Mouse (Mus musculus) lung, postnatal 0 days (tissue): Measurements from ENCODE around the gene Rgs1. TPM values are rescaled to one million over a fixed set of nuclear protein-coding genes. Genes with fewer than 3 reads are reported as not detected.

ENCODE experiments used
- ATAC-seq: fragments of 200-750 bp; cut with Nextera tagmentation; 2 replicates; pipeline ENCODE4 v1.8.0; 2017; ENCODE audit warnings: moderate library complexity
- DNase-seq: peaks from one replicate; pipeline ENCODE4 v3.0.0-alpha.2; 2016; ENCODE audit warnings: low spot score
- H3K27ac ChIP-seq: fragments of 300-500 bp; sonication (generic); 2 replicates; pipeline ENCODE4 v1.5.1; 2014; ENCODE audit warnings: antibody characterized with exemption, mild to moderate bottlenecking, low read length, mixed read lengths
- H3K27me3 ChIP-seq: fragments of 300-500 bp; sonication (generic); replicated peaks from 2 replicates; pipeline ENCODE4 v1.6.1; 2014; ENCODE audit warnings: low read length, mixed read lengths; ENCODE audit not compliant: insufficient read depth
- H3K36me3 ChIP-seq: fragments of 300-500 bp; sonication (generic); 2 replicates; pipeline ENCODE4 v1.6.1; 2014; ENCODE audit warnings: low read length, mixed read lengths; ENCODE audit not compliant: insufficient read depth
- H3K4me1 ChIP-seq: fragments of 300-500 bp; sonication (generic); 2 replicates; pipeline ENCODE4 v1.6.1; 2014; ENCODE audit warnings: antibody characterized with exemption, low read depth, low read length, mixed read lengths; ENCODE audit not compliant: insufficient read depth
- H3K4me2 ChIP-seq: fragments of 300-500 bp; sonication (generic); replicated peaks from 2 replicates; pipeline ENCODE4 v1.6.1; 2014; ENCODE audit warnings: low read depth, mild to moderate bottlenecking, low read length, moderate library complexity, mixed read lengths
- H3K4me3 ChIP-seq: fragments of 300-500 bp; sonication (generic); 2 replicates; pipeline ENCODE4 v1.5.1; 2014; ENCODE audit warnings: low read depth, low read length
- H3K9ac ChIP-seq: fragments of 300-500 bp; sonication (generic); replicated peaks from 2 replicates; pipeline ENCODE4 v1.6.1; 2014; ENCODE audit warnings: low read depth, mild to moderate bottlenecking
- H3K9me3 ChIP-seq: fragments of 300-500 bp; sonication (generic); 2 replicates; pipeline ENCODE4 v1.6.1; 2016; ENCODE audit warnings: low read length, mixed read lengths
- CTCF ChIP-seq: IDR thresholded peaks from 2 replicates; pipeline ENCODE4 v1.5.1; 2016; ENCODE audit warnings: antibody characterized with exemption, mild to moderate bottlenecking
- EP300 ChIP-seq: IDR thresholded peaks from 2 replicates; pipeline ENCODE4 v1.6.1; 2016; ENCODE audit warnings: antibody characterized with exemption, mild to moderate bottlenecking, control low read depth
- WGBS: fragments of 180-500 bp; shearing (Covaris S2); extraction: QIAGEN DNeasy Blood & Tissue Kit; methylation state at CpG from one replicate; pipeline ENCODE4 v1.1.7; 2014; 5-methylcytosine and 5-hydroxymethylcytosine counted together
- polyA plus RNA-seq: library from polyadenylated mRNA; unstranded; fragments of >200 nt; fragmentation: Nextera tagmentation; extraction: Ambion mirVana; gene quantifications from 2 replicates; pipeline ENCODE4 v1.2.1, GENCODE M21; 2015

Rgs1 gene
- polyA plus RNA-seq, 1 experiment from 2014 or later: 0.41 TPM

DNA sequence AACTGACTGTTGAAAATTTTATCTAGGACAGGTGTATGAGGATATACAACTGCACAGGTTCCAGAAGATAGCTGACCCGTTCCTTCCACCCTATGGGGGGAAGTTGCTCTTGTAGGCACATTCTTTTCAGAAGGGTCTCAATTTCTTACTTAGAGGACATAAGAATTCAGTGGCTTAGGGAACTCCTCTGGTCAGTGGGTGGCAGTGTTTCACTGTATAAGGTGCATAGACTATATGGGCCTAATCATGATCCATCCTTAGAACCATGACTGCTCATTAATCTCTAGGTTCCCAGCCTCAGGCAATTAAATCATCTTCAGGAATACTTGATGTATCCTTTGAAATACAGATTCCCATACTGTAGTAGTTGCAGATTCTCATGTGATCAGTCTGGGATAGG is 5.5 kb downstream of the Rgs1 start:
- Histone ChIP-seq H3K4me2 (no peak overlapping the region), H3K4me1 (no peaks in the 10 kb centered on the region), H3K9ac (no peak overlapping the region), H3K27me3 (no peaks in the 10 kb centered on the region), H3K27ac (no peak overlapping the region), H3K9me3 (no peaks in the 10 kb centered on the region), H3K4me3 (no peak overlapping the region), H3K36me3 (no peaks in the 10 kb centered on the region)
- 41% methylated on average over 1 of the region's 1 CpGs for WGBS
- ATAC-seq (no peak), DNase-seq (peak; percentile 40)
- TF ChIP-seq CTCF (peak; percentile 66), EP300 (no peak)

DNA sequence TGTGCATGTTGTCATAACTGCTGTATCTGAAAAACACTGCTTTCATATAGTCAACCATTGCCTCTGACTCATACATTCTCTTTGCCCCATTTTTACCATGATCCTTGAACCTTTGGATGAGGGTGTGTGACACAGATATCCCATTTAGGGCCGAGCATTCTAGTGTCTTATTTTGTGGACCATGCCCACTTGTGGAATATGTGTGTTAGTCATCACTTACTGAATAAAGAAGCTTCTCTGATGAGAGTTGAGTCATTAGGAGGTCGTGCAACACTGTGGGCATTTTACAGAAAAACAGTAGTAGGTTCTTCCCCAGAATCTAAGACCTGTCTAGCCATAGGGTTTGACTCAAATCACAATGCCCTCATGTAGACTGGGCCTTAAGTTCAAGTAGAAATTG is 9.8 kb downstream of the Rgs1 start:
- H3K27me3 ChIP-seq: no peaks in the 10 kb centered on the region
- H3K36me3 ChIP-seq: no peaks in the 10 kb centered on the region
- no peak overlapping the region for H3K4me2 ChIP-seq
- H3K4me3 ChIP-seq: no peak overlapping the region
- H3K9ac ChIP-seq: no peak overlapping the region
- DNase-seq (no peak), ATAC-seq (no peak)
- no peaks in the 10 kb centered on the region for H3K9me3 ChIP-seq
- H3K4me1 ChIP-seq: no peaks in the 10 kb centered on the region
- 49% methylated on average over 2 of the region's 2 CpGs for WGBS
- H3K27ac ChIP-seq: no peak overlapping the region
- TF ChIP-seq CTCF: no peak
- no peak for TF ChIP-seq EP300

DNA sequence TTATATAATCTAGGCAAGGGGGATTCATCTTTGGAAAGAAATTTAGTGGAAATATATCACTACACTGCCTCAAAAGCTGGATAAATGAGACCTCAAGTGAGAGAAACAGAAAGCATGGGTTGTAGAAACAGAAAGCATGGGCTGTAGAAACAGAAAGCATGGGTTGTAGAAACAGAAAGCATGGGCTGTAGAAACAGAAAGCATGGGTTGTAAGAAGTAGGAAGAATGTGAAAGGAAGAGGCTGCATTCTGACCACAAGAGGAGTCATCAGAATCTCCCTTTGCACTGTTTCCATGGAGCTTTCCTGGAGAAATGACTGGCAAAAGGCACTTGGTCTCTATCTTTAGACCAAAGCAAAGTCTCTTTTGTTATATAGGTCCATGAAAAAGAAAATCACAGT is 33.8 kb downstream of the Rgs1 start:
- H3K9me3 ChIP-seq: no peaks in the 10 kb centered on the region
- H3K27me3 ChIP-seq: no peaks in the 10 kb centered on the region
- H3K27ac ChIP-seq: no peak overlapping the region
- H3K4me1 ChIP-seq: no peaks in the 10 kb centered on the region
- no peak for ATAC-seq
- no peak for TF ChIP-seq EP300
- no peak for TF ChIP-seq CTCF
- H3K9ac ChIP-seq: no peak overlapping the region
- no peaks in the 10 kb centered on the region for H3K36me3 ChIP-seq
- H3K4me3 ChIP-seq: no peak overlapping the region
- no peak overlapping the region for H3K4me2 ChIP-seq
- no peak for DNase-seq

DNA sequence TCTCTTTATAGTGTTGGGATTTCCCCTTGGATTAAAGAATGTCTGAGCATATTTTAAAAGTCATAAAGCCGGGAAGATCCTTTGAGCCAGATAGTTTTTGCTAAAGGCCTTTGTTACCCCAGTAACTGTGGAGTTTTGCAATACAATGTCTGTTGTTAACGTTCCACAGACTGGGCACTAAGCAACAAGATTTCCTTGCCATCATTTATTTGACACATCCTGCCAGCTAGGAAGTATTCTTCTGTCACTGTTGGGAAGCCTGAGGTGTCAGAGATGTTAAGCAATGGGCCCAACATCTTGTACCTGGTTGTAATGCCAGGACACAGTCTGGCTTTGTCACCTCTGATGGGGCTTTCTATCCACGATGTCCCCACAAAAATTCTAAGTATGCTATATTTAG is 38.1 kb downstream of the Rgs1 start:
- no peaks in the 10 kb centered on the region for H3K27me3 ChIP-seq
- H3K9ac ChIP-seq: no peak overlapping the region
- WGBS: 49% methylated on average over 3 of the region's 3 CpGs
- H3K27ac ChIP-seq: no peak overlapping the region
- no peak for TF ChIP-seq CTCF
- no peak for TF ChIP-seq EP300
- no peaks in the 10 kb centered on the region for H3K9me3 ChIP-seq
- ATAC-seq (no peak), DNase-seq (no peak)
- no peaks in the 10 kb centered on the region for H3K36me3 ChIP-seq
- no peaks in the 10 kb centered on the region for H3K4me1 ChIP-seq
- no peak overlapping the region for H3K4me2 ChIP-seq
- no peak overlapping the region for H3K4me3 ChIP-seq

DNA sequence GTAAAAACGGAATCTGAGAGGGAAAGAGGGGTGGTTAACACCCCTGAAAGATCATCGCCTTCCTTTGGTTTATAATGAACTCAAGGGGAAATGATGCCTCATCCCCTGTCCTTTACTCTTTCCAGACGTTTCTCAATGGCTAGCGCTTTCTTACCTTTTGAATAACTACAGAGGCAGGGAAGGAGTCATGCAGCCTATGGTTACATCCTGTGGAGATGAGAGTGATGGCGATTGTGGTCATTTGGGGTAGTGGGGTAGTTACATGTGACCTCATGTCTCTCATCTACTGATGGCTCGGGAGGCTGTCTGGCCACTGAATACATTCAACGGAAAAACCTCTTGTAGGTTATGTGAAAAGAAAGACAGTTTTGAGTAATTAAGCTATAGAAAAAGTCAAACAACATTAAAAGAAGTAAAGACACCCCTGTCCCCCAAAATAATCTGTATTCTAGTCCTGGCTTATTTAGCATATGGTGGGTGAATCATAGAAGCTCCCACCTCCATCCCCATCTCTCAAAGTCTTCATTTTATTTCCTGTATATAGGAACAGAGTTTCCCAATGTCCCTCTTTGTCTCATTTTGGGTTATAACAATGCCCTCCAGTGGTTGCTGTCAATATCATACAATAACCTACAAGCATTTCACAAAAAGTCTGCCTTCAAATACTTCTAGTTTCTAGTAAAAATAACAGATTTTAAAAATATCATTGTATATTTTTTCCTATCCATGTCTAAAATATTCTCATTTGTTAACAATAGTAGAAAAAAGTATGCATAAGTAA is 42.6 kb downstream of the Rgs1 start:
- Histone ChIP-seq H3K9me3 (no peaks in the 10 kb centered on the region), H3K36me3 (no peaks in the 10 kb centered on the region), H3K27me3 (no peaks in the 10 kb centered on the region), H3K4me3 (no peak overlapping the region), H3K27ac (no peak overlapping the region), H3K4me1 (no peaks in the 10 kb centered on the region), H3K4me2 (no peak overlapping the region), H3K9ac (no peak overlapping the region)
- TF ChIP-seq CTCF (no peak), EP300 (no peak)
- 70% methylated on average over 7 of the region's 7 CpGs for WGBS
- no peak for ATAC-seq
- no peak for DNase-seq

DNA sequence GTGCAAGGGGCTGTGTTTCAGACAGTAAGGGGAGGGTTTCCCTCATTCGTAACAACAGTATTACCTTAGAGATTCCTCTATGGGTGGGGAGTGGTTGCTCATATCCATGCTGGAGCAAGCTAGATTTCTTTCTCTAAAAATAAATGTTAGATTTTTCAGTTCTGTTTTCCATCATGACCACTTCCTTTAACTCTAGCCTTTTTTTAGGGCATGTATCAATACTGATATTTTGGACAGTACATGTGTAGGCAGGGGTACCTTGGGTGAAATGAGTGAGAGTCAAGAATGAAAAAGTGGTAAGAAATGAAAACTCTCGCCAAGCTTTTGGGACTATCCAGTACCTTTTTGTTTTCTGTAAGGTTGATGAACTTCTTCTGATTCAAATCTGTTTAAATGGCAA is 44.3 kb downstream of the Rgs1 start:
- DNase-seq: no peak
- H3K27ac ChIP-seq: no peak overlapping the region
- no peak for TF ChIP-seq CTCF
- no peak for TF ChIP-seq EP300
- no peaks in the 10 kb centered on the region for H3K36me3 ChIP-seq
- H3K9me3 ChIP-seq: no peaks in the 10 kb centered on the region
- H3K27me3 ChIP-seq: no peaks in the 10 kb centered on the region
- ATAC-seq: no peak
- 78% methylated on average over 2 of the region's 2 CpGs for WGBS
- no peak overlapping the region for H3K9ac ChIP-seq
- no peak overlapping the region for H3K4me3 ChIP-seq
- H3K4me2 ChIP-seq: no peak overlapping the region
- no peaks in the 10 kb centered on the region for H3K4me1 ChIP-seq

DNA sequence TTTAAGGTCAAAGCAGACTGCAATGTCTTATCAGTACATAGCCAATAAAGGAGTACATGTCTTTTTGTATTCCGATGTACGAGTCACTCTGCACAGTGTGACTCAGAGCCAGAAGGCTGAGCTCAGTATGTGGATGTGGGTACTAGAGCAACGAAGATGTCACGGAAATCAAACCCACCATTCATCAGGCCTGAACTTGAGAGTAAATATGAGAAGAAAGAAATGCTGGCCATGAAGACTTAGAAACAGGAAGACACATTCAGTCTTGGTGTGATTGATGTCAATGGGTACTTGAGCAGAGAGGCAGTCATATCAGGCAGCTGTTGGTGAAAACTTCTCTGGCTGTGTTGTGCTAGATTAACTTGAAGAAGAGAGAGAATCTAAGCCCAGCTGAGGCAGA is 46.1 kb downstream of the Rgs1 start:
- no peaks in the 10 kb centered on the region for H3K4me1 ChIP-seq

More for the DNA sequence above, 46.1 kb downstream of the Rgs1 start:
- 77% methylated on average over 4 of the region's 4 CpGs for WGBS
- TF ChIP-seq CTCF (no peak), EP300 (no peak)
- DNase-seq (no peak), ATAC-seq (no peak)
- Histone ChIP-seq H3K36me3 (no peaks in the 10 kb centered on the region), H3K4me2 (no peak overlapping the region), H3K4me3 (no peak overlapping the region), H3K27ac (no peak overlapping the region), H3K9ac (no peak overlapping the region), H3K27me3 (no peaks in the 10 kb centered on the region), H3K9me3 (no peaks in the 10 kb centered on the region)
